Mouse (Mus musculus) cerebellum, postnatal 25 days (tissue): ENCODE measurements around the gene Gm28035.

ENCODE experiments used
- DNase-seq, 2 experiments: peaks; one replicate each; pipeline ENCODE4 v3.0.0; 2021; ENCODE audit warnings: mixed read lengths in 2 of 2

Gm28035 gene

GRCm38 (mm10) chr2:30240267-30240666 lies at the start of gene Gm28035:
Gene Gm28035 (plus strand): TSS chr2:30240567.
- no peak for DNase-seq

GRCm38 (mm10) chr2:30191790-30192580 lies 48.4 kb upstream of the Gm28035 start:
- no peak for DNase-seq

- no peak for DNase-seq
These were observed 45.7 kb upstream of the Gm28035 start for GRCm38 (mm10) chr2:30194656-30195055.

GRCm38 (mm10) chr2:30198021-30198420 lies 42.3 kb upstream of the Gm28035 start:
- DNase-seq, result no peak

- DNase-seq, result no peak
These were observed 40.4 kb upstream of the Gm28035 start for GRCm38 (mm10) chr2:30199984-30200383.

GRCm38 (mm10) chr2:30200388-30200925 lies 39.9 kb upstream of the Gm28035 start:
- no peak for DNase-seq

- DNase-seq, result peak in 1 of 2 experiments; percentile 48
These were observed 36.9 kb upstream of the Gm28035 start for GRCm38 (mm10) chr2:30203439-30203838.

- peak in 1 of 2 experiments; percentile 50 for DNase-seq
These were observed 35.1 kb upstream of the Gm28035 start for GRCm38 (mm10) chr2:30205255-30205628.

- peak; percentile 94 to 95 for DNase-seq
These were observed 34.6 kb upstream of the Gm28035 start, which contains the start of gene Kyat1 for GRCm38 (mm10) chr2:30205629-30206357. Gene Kyat1 (minus strand): TSS chr2:30205847.

- DNase-seq, result no peak
These were observed 33.0 kb upstream of the Gm28035 start for GRCm38 (mm10) chr2:30207401-30207800.

GRCm38 (mm10) chr2:30207886-30208285 lies 32.5 kb upstream of the Gm28035 start:
- DNase-seq, result no peak

GRCm38 (mm10) chr2:30211408-30212168 lies 28.8 kb upstream of the Gm28035 start:
- DNase-seq, result no peak

- DNase-seq, result no peak
These were observed 28.2 kb upstream of the Gm28035 start for GRCm38 (mm10) chr2:30212169-30212545.

GRCm38 (mm10) chr2:30212951-30213350 lies 27.4 kb upstream of the Gm28035 start:
- DNase-seq, result no peak

- DNase-seq, result no peak
These were observed 25.6 kb upstream of the Gm28035 start for GRCm38 (mm10) chr2:30214745-30215144.

GRCm38 (mm10) chr2:30215493-30215892 lies 24.9 kb upstream of the Gm28035 start:
- DNase-seq, result no peak

- DNase-seq, result no peak
These were observed 24.1 kb upstream of the Gm28035 start for GRCm38 (mm10) chr2:30216293-30216692.

- no peak for DNase-seq
These were observed 4.8 kb upstream of the Gm28035 start for GRCm38 (mm10) chr2:30235593-30235992.

- DNase-seq, result no peak
These were observed 3.8 kb upstream of the Gm28035 start for GRCm38 (mm10) chr2:30236426-30237198.

- DNase-seq, result peak; percentile 100
These were observed 3.0 kb upstream of the Gm28035 start, which contains the start of gene Lrrc8a for GRCm38 (mm10) chr2:30237199-30237880. Gene Lrrc8a (plus strand): TSS chr2:30237715.

- DNase-seq, result no peak
These were observed 2.5 kb upstream of the Gm28035 start for GRCm38 (mm10) chr2:30237881-30238280.
